Mouse (Mus musculus): Measurements from ENCODE around the gene Tmem232. TPM values are rescaled to one million over a fixed set of nuclear protein-coding genes. Genes with fewer than 3 reads are reported as not detected.
"Not testable (repeated sequence)": the region's sequence is repeated elsewhere in the genome, so short reads cannot be mapped to it uniquely, and the experiment has no call there.

Tmem232 gene
- polyA plus RNA-seq, 1 experiment, result not detected

DNA sequence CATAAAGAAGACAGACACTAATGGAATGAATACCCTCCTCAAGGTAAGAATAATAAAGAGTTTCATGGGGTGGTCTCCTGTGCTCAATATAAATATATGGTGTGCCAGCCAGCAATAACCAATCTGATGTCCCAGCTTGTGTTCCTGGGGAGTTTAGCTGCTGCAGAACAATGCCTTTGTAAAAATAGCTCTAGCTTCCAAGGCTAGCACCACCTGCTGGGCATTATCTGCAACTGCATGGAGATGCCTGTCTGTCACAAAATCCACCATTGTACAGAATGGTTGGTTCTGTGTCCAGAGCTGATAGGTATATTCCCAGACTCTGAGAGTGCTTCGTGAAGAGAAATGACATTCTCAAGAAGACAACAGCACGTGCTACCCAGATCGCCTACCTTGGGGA is 4.4 kb downstream of the Tmem232 start:
- Histone ChIP-seq H3K4me1 (ENCODE audit: control insufficient read depth, insufficient read depth, low read length) (peaks cover 4% of the 10 kb centered on the region; the same call in 1 of the 2 replicates), H3K4me3 (ENCODE audit: insufficient read depth, low read length) (no peak overlapping the region), H3K27ac (ENCODE audit: insufficient read depth, low read depth, low read length) (no peak overlapping the region)
- TF ChIP-seq CTCF (IDR thresholded peaks at IDR 0.05; ENCODE audit: low read depth, low read length), result peak; percentile 33; the same call in 1 of the 2 replicates
- no peak for TF ChIP-seq POLR2A (IDR thresholded peaks at IDR 0.05; ENCODE audit: borderline replicate concordance, low read depth, low read length)

DNA sequence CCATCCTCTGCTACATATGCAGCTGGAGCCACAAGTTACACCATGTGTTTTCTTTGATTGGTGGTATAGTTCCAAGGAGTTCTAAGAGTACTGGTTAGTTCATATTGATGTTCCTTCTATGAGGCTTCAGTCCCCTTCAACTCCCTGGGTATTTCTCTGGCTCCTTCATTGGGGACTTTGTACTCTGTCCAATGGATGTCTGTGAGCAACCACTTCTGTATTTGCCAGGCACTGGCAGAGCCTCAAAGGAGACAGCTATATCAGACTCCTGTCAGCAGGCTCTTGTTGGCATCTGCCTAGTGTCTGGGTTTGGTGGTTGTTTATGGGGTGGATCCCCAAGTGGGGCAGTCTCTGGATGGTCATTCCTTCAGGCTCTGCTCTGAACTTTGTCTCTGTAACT is 8.2 kb downstream of the Tmem232 start:
- H3K4me3 ChIP-seq (ENCODE audit: insufficient read depth, low read length); H3K4me1 ChIP-seq (ENCODE audit: control insufficient read depth, insufficient read depth, low read length); H3K27ac ChIP-seq (ENCODE audit: insufficient read depth, low read depth, low read length): not testable (repeated sequence)

DNA sequence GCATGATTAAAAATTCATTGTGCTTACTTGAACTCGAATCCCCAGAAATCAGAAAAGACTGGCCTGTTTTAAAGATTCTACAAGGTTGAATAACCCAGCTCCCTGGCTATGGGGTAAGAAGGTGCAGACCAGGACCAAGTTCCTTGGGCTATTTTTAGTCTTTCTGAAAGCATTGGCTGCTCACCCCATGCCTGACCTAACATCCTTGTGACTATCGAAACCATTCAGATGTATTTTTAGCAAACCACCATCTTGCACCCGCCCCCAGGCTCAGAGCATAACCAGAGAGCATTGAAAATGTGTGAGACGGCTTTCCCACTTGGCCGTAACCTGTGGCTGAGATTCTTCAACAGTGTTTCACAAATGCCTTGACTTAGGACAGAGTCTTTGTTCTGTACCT is 13.1 kb downstream of the Tmem232 start:
- 0 out of 2 replicates have a peak, but pooled peaks cover 5% of the 10 kb centered on the region for H3K4me1 ChIP-seq (ENCODE audit: control insufficient read depth, insufficient read depth, low read length)
- peak overlapping the region; percentile 43 for H3K27ac ChIP-seq (ENCODE audit: insufficient read depth, low read depth, low read length)
- TF ChIP-seq CTCF (IDR thresholded peaks at IDR 0.05; ENCODE audit: low read depth, low read length) (no peak), POLR2A (IDR thresholded peaks at IDR 0.05; ENCODE audit: borderline replicate concordance, low read depth, low read length) (no peak)
- H3K4me3 ChIP-seq (ENCODE audit: insufficient read depth, low read length), result no peak overlapping the region

GRCm38 (mm10) chr17:65513517-65513916 is 27.1 kb downstream of the Tmem232 start:
- TF ChIP-seq POLR2A (IDR thresholded peaks at IDR 0.05; ENCODE audit: borderline replicate concordance, low read depth, low read length) (no peak), CTCF (IDR thresholded peaks at IDR 0.05; ENCODE audit: low read depth, low read length) (no peak)
- no peak overlapping the region for H3K4me3 ChIP-seq (ENCODE audit: insufficient read depth, low read length)
- no peak overlapping the region for H3K27ac ChIP-seq (ENCODE audit: insufficient read depth, low read depth, low read length)
- H3K4me1 ChIP-seq (ENCODE audit: control insufficient read depth, insufficient read depth, low read length), result no peaks in the 10 kb centered on the region

GRCm38 (mm10) chr17:65484654-65485053 is 55.9 kb downstream of the Tmem232 start:
- Histone ChIP-seq H3K4me3 (ENCODE audit: insufficient read depth, low read length) (no peak overlapping the region), H3K4me1 (ENCODE audit: control insufficient read depth, insufficient read depth, low read length) (no peaks in the 10 kb centered on the region), H3K27ac (ENCODE audit: insufficient read depth, low read depth, low read length) (no peak overlapping the region)
- TF ChIP-seq CTCF (IDR thresholded peaks at IDR 0.05; ENCODE audit: low read depth, low read length) (no peak), POLR2A (IDR thresholded peaks at IDR 0.05; ENCODE audit: borderline replicate concordance, low read depth, low read length) (no peak)

DNA sequence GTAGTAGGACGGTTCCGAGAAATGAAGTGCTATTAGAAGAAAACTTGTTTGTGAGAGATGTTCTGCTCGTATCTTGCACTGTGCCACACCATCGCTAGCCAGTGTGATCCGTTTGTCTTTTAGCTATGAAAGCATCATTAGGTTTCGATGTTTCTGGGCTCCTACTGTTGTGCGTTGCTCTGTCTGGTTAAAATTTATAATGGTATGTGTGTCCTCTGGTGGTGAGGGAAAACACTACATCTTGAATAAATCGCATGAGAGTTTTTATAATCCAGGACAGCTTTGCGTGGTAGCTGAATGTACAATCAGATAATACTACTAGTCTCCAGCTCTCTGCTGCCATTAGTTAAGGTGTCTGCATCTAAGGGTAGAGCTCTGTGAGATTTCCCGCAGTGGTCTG is 63.8 kb downstream of the Tmem232 start:
- TF ChIP-seq POLR2A (IDR thresholded peaks at IDR 0.05; ENCODE audit: borderline replicate concordance, low read depth, low read length) (no peak), CTCF (IDR thresholded peaks at IDR 0.05; ENCODE audit: low read depth, low read length) (no peak)
- no peaks in the 10 kb centered on the region for H3K4me1 ChIP-seq (ENCODE audit: control insufficient read depth, insufficient read depth, low read length)
- no peak overlapping the region for H3K27ac ChIP-seq (ENCODE audit: insufficient read depth, low read depth, low read length)
- H3K4me3 ChIP-seq (ENCODE audit: insufficient read depth, low read length), result no peak overlapping the region

GRCm38 (mm10) chr17:65450818-65451217 is 89.8 kb downstream of the Tmem232 start:
- Histone ChIP-seq H3K27ac (ENCODE audit: insufficient read depth, low read depth, low read length) (no peak overlapping the region), H3K4me3 (ENCODE audit: insufficient read depth, low read length) (no peak overlapping the region), H3K4me1 (ENCODE audit: control insufficient read depth, insufficient read depth, low read length) (no peaks in the 10 kb centered on the region)
- TF ChIP-seq POLR2A (IDR thresholded peaks at IDR 0.05; ENCODE audit: borderline replicate concordance, low read depth, low read length) (no peak), CTCF (IDR thresholded peaks at IDR 0.05; ENCODE audit: low read depth, low read length) (no peak)

DNA sequence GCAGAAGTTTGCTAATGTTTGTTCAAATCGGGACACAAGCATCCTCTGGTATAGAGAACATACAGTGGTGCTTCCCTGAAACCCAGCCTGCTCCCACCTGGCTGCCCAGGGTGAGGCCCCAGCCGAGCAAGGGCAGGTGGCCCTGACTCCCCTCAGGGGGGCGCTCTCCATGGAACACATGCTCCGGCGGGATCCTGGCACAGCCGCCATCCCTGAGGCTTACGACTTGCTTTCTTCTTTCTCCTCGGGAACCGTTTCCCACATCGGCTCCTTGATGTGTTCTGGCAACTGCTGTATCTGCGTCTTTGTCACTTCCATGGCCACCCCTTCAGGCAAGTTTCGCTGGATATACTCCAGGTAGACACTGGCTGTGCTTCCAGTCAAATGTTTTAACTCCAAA is 102.7 kb downstream of the Tmem232 start:
- H3K4me3 ChIP-seq (ENCODE audit: insufficient read depth, low read length); H3K4me1 ChIP-seq (ENCODE audit: control insufficient read depth, insufficient read depth, low read length); H3K27ac ChIP-seq (ENCODE audit: insufficient read depth, low read depth, low read length): not testable (repeated sequence)

- no peak overlapping the region for H3K27ac ChIP-seq (ENCODE audit: insufficient read depth, low read depth, low read length)
- TF ChIP-seq POLR2A (IDR thresholded peaks at IDR 0.05; ENCODE audit: borderline replicate concordance, low read depth, low read length), result no peak
- no peak for TF ChIP-seq CTCF (IDR thresholded peaks at IDR 0.05; ENCODE audit: low read depth, low read length)
- no peak overlapping the region for H3K4me3 ChIP-seq (ENCODE audit: insufficient read depth, low read length)
- H3K4me1 ChIP-seq (ENCODE audit: control insufficient read depth, insufficient read depth, low read length), result no peaks in the 10 kb centered on the region
Measured at GRCm38 (mm10) chr17:65419124-65419523, 121.5 kb downstream of the Tmem232 start.

DNA sequence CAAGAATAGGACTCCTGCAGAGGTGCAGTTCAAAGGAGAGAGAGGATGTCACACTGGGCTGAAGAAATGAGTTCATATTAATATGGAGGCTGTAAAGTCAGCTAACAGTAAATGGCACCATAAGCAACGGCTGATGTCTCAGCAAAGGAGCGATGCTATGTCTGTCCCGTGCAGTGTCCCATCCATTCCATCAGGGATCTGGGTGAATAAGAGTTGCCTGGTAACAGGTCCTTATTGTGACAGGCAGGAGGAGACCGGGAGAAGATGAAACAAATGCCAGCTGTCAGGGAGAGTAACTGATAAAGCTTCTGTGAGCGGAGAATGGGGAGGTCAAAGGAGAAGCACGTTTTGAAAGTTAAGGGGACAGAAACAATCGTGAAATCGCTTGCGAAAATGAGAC is 135.3 kb downstream of the Tmem232 start:
- TF ChIP-seq POLR2A (IDR thresholded peaks at IDR 0.05; ENCODE audit: borderline replicate concordance, low read depth, low read length) (no peak), CTCF (IDR thresholded peaks at IDR 0.05; ENCODE audit: low read depth, low read length) (no peak)
- no peaks in the 10 kb centered on the region for H3K4me1 ChIP-seq (ENCODE audit: control insufficient read depth, insufficient read depth, low read length)
- no peak overlapping the region for H3K4me3 ChIP-seq (ENCODE audit: insufficient read depth, low read length)
- no peak overlapping the region for H3K27ac ChIP-seq (ENCODE audit: insufficient read depth, low read depth, low read length)

DNA sequence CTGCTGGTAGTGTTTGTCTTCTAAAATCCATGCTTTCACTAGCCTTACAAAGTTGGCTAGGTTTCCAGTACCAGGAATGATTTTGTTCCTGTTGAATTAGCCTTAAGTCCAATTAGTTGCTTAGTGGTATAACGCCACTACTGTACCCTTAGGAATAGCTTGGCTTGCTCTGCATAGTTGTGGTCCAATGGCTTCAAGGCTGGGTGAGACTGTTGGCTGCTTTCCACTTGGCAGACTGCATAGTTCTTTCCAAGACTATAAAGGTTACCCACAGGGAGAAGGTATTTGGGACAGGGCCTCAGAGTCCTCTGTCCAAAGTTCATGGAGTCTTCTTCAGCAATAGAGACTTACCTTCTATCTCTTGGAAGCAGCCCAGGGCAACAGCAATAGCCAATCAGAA is 139.7 kb downstream of the Tmem232 start:
- H3K4me1 ChIP-seq (ENCODE audit: control insufficient read depth, insufficient read depth, low read length), result no peaks in the 10 kb centered on the region
- H3K27ac ChIP-seq (ENCODE audit: insufficient read depth, low read depth, low read length), result no peak overlapping the region
- H3K4me3 ChIP-seq (ENCODE audit: insufficient read depth, low read length), result no peak overlapping the region
- no peak for TF ChIP-seq CTCF (IDR thresholded peaks at IDR 0.05; ENCODE audit: low read depth, low read length)
- TF ChIP-seq POLR2A (IDR thresholded peaks at IDR 0.05; ENCODE audit: borderline replicate concordance, low read depth, low read length), result no peak

All from bone marrow macrophage, adult 2 months (primary cell).